Mouse (Mus musculus) cerebellum, adult (tissue): Measurements from ENCODE around the gene 4930474N05Rik.

Experiments
- ATAC-seq: cut with Nextera tagmentation; 2 replicates; pipeline ENCODE4 v1.9.2; 2017; ENCODE audit warnings: mild to moderate bottlenecking, moderate library complexity, mixed read lengths; ENCODE audit not compliant: insufficient number of reproducible peaks, low FRiP score, low TSS enrichment

Gene 4930474N05Rik

GRCm38 (mm10) chr14:36094617-36095016 is at the start of gene 4930474N05Rik:
Gene 4930474N05Rik, plus strand, starts transcription at chr14:36094917.
- no peak for ATAC-seq

- ATAC-seq, result no peak
Observed at GRCm38 (mm10) chr14:36048746-36049391, 45.8 kb upstream of the 4930474N05Rik start.

- ATAC-seq, result no peak
Observed at GRCm38 (mm10) chr14:36053281-36053680, 41.4 kb upstream of the 4930474N05Rik start.

GRCm38 (mm10) chr14:36098528-36098927 is 3.8 kb downstream of the 4930474N05Rik start:
- no peak for ATAC-seq

- no peak for ATAC-seq
Observed at GRCm38 (mm10) chr14:36099647-36100046, 4.9 kb downstream of the 4930474N05Rik start.

- no peak for ATAC-seq
Observed at GRCm38 (mm10) chr14:36100731-36101130, 6.0 kb downstream of the 4930474N05Rik start.

- ATAC-seq, result no peak
Observed at GRCm38 (mm10) chr14:36114481-36114880, 19.8 kb downstream of the 4930474N05Rik start.

GRCm38 (mm10) chr14:36123775-36124335 is 29.1 kb downstream of the 4930474N05Rik start:
- ATAC-seq, result no peak

GRCm38 (mm10) chr14:36135749-36136148 is 41.0 kb downstream of the 4930474N05Rik start:
- ATAC-seq, result no peak

- ATAC-seq, result no peak
Observed at GRCm38 (mm10) chr14:36137696-36138095, 43.0 kb downstream of the 4930474N05Rik start.

- no peak for ATAC-seq
Observed at GRCm38 (mm10) chr14:36145261-36145660, 50.5 kb downstream of the 4930474N05Rik start.
